Mouse (Mus musculus) forebrain, embryonic 16.5 days (tissue): ENCODE measurements at regions not wholly inside any gene's neighbourhood (a gene's known extent, or its start where the extent isn't known, plus 50 kb on each side); places are given as distances from the start of the nearest gene placed in this dataset.

Experiments
- ATAC-seq: fragments of 200-750 bp; cut with Nextera tagmentation; 2 replicates; pipeline ENCODE4 v1.8.0; 2017; ENCODE audit warnings: mild to moderate bottlenecking, moderate library complexity
- H3K27ac ChIP-seq: fragments of 300-500 bp; sonication (generic); 2 replicates; pipeline ENCODE4 v1.5.1; 2014; ENCODE audit warnings: low read length, control low read depth
- H3K27me3 ChIP-seq: fragments of 300-500 bp; sonication (generic); replicated peaks from 2 replicates; pipeline ENCODE4 v1.6.1; 2014; ENCODE audit warnings: low read length; ENCODE audit not compliant: control insufficient read depth, insufficient read depth
- H3K36me3 ChIP-seq: fragments of 300-500 bp; sonication (generic); 2 replicates; pipeline ENCODE4 v1.6.1; 2014; ENCODE audit not compliant: control insufficient read depth, insufficient read depth
- H3K4me1 ChIP-seq: fragments of 300-500 bp; sonication (generic); replicated peaks from 2 replicates; pipeline ENCODE4 v1.6.1; 2014; ENCODE audit warnings: low read length; ENCODE audit not compliant: control insufficient read depth, insufficient read depth
- H3K4me2 ChIP-seq: fragments of 300-500 bp; sonication (generic); 2 replicates; pipeline ENCODE4 v1.6.1; 2014; ENCODE audit warnings: mild to moderate bottlenecking, low read length, control low read depth
- H3K4me3 ChIP-seq: fragments of 300-500 bp; sonication (generic); replicated peaks from 2 replicates; pipeline ENCODE4 v1.5.1; 2014; ENCODE audit warnings: mild to moderate bottlenecking, low read length, control low read depth
- H3K9ac ChIP-seq: fragments of 300-500 bp; sonication (generic); replicated peaks from 2 replicates; pipeline ENCODE4 v1.6.1; 2014; ENCODE audit warnings: low read depth, low read length, control low read depth
- H3K9me3 ChIP-seq: fragments of 300-500 bp; sonication (generic); 2 replicates; pipeline ENCODE4 v1.6.1; 2016; ENCODE audit warnings: low read length; ENCODE audit not compliant: control insufficient read depth
- WGBS: fragments of 180-500 bp; shearing (Covaris S2); extraction: QIAGEN DNeasy Blood & Tissue Kit; methylation state at CpG from one replicate; pipeline ENCODE4 v1.1.7; 2014; 5-methylcytosine and 5-hydroxymethylcytosine counted together

DNA sequence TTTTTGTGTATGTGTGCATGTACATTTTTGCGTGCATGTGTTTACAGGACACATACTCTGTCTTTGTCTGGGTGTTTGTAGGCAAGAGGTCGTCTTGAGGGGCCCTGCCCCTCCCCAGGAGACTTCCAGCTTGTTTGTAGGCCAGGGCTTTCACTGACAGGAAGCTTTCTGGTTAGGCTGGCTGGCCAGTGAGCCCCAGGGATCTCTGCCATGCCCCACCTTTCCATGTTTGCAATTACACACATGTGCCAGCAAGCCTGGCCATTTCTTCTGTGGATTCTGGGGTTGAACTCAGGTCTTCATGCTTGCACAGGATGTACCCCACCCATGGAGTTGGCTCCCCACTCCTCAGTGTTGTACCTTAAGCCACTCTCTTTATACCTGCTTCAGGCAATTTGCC is 166.4 kb downstream of the Gm11077 start:
- Histone ChIP-seq H3K27me3 (no peaks in the 10 kb centered on the region), H3K9me3 (no peaks in the 10 kb centered on the region), H3K4me2 (no peak overlapping the region), H3K27ac (no peak overlapping the region), H3K36me3 (no peaks in the 10 kb centered on the region), H3K4me1 (peaks cover 2% of the 10 kb centered on the region; the same call in 1 of the 2 replicates), H3K9ac (no peak overlapping the region), H3K4me3 (no peak overlapping the region)
- no peak for ATAC-seq
- 61% methylated on average over 2 of the region's 2 CpGs for WGBS

GRCm38 (mm10) chr6:140897111-140897510 is 168.0 kb downstream of the Gm11077 start:
- Histone ChIP-seq H3K4me3 (no peak overlapping the region), H3K4me1 (peaks cover 2% of the 10 kb centered on the region; the same call in 1 of the 2 replicates), H3K27ac (no peak overlapping the region), H3K9me3 (no peaks in the 10 kb centered on the region), H3K4me2 (no peak overlapping the region), H3K36me3 (no peaks in the 10 kb centered on the region), H3K9ac (no peak overlapping the region), H3K27me3 (no peaks in the 10 kb centered on the region)
- ATAC-seq = no peak
- 36% methylated on average over 8 of the region's 8 CpGs for WGBS

DNA sequence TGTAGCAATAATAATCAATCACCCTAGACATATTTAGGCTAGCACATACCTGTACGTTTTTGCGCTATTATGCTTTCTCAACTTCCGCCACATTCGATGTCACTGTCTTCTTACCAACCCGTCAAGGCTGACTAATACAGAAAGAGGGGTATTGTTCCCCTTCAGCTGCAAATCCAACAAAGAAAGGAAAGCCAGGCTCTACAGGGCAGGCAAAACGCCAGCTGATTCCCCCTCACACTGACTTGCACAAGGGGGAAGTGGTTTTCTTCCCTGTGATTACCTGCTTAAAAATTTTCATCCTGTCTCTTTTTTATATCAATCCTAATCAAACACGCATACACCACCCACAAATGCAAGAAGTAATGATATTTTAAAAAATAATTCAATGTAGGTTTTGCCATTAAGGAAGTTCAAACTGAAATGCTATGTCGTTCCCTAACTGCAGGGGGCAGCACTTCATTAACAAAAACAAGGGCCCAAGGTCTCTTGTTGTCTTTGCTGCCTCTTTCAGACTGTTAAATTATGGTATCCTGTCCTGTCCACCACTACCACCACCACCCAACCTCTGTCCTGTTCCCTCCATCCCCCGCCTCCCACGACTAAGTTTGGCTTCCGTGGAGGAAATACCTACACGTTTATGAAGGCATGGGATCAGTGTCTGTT is 195.4 kb downstream of the Gm11077 start:
- 46% methylated on average over 12 of the region's 12 CpGs for WGBS
- Histone ChIP-seq H3K4me1 (peaks cover 3% of the 10 kb centered on the region), H3K27me3 (no peaks in the 10 kb centered on the region), H3K27ac (no peak overlapping the region), H3K4me2 (no peak overlapping the region), H3K4me3 (no peak overlapping the region), H3K36me3 (no peaks in the 10 kb centered on the region), H3K9me3 (no peaks in the 10 kb centered on the region), H3K9ac (no peak overlapping the region)
- peak; percentile 75; the same call in 1 of the 2 replicates for ATAC-seq

DNA sequence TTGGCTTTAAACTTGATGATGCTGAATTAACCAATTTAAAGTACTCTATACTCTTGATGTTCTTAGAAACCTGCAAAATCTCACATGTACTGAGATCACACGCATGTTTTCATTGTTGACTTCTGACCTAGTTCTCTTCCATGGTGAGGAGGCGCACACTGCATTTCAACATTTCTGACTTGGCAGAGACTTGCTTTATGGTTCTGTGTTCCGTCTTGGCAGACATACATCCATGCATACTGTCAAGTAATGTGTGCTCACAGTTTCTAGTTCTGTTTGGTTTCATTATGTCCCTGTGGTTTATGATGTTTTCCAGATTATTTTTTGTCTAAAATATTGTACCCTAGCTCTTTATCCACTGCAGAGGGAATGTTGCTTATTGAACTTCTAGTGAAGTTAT is 198.5 kb downstream of the Gm11077 start:
- Histone ChIP-seq H3K9me3 (no peaks in the 10 kb centered on the region), H3K4me3 (no peak overlapping the region), H3K4me1 (peaks cover 3% of the 10 kb centered on the region), H3K9ac (no peak overlapping the region), H3K36me3 (no peaks in the 10 kb centered on the region), H3K27ac (no peak overlapping the region), H3K4me2 (no peak overlapping the region), H3K27me3 (no peaks in the 10 kb centered on the region)
- no peak for ATAC-seq
- WGBS = 82% methylated on average over 3 of the region's 3 CpGs

- no peaks in the 10 kb centered on the region for H3K9me3 ChIP-seq
- ATAC-seq = no peak
- WGBS = 62% methylated on average over 6 of the region's 6 CpGs
- H3K27ac ChIP-seq = no peak overlapping the region
- no peaks in the 10 kb centered on the region for H3K27me3 ChIP-seq
- no peak overlapping the region for H3K4me2 ChIP-seq
- H3K9ac ChIP-seq = no peak overlapping the region
- no peak overlapping the region for H3K4me3 ChIP-seq
- no peaks in the 10 kb centered on the region for H3K4me1 ChIP-seq
- no peaks in the 10 kb centered on the region for H3K36me3 ChIP-seq
These were observed 205.2 kb downstream of the Gm11077 start for GRCm38 (mm10) chr6:140934286-140934685.

DNA sequence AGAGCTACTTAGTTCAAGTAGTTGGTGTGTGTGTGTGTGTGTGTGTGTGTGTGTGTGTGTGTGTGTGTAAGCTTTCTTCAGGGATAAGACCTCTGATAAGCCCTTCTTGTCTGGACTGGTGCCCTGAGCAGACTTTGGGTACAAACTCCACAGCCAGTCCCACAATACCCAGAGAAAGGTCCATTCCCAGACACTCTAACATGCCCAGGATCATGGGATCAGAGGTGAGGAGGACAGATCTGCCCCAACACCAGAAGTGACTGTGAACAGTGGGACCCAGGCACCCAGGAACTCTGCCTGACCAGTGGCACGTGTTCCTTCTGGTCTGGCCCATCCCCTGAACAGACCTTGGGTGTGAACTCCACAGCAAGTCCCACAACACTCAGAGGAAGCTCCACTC is 208.9 kb downstream of the Gm11077 start:
- no peak overlapping the region for H3K4me2 ChIP-seq
- H3K36me3 ChIP-seq = no peaks in the 10 kb centered on the region
- H3K27me3 ChIP-seq = no peaks in the 10 kb centered on the region
- H3K9ac ChIP-seq = no peak overlapping the region
- H3K4me1 ChIP-seq = no peaks in the 10 kb centered on the region
- no peak for ATAC-seq
- H3K4me3 ChIP-seq = no peak overlapping the region
- H3K27ac ChIP-seq = no peak overlapping the region
- WGBS = 94% methylated on average over 1 of the region's 1 CpGs
- no peaks in the 10 kb centered on the region for H3K9me3 ChIP-seq

DNA sequence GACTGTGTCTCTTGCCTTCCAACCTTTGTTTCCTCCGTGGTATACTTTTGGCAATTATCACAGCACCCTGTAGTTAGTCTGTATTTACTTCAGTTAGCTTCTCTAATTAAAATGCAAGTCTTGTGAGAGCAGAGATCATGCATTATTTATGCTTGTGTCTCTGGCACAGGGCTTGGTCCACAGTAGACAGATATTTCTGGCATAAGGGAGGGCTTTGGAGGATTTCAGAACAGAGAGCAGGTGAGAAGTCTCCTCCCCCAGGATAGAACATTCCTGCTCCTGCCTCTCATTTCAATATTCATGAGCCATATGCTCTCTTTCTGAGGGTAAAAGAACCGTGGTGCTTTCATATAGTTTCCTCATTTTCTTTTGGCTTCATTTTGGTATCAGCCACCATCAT is 217.6 kb downstream of the Gm11077 start:
- Histone ChIP-seq H3K4me3 (no peak overlapping the region), H3K4me1 (peaks cover 16% of the 10 kb centered on the region), H3K4me2 (no peak overlapping the region), H3K27me3 (no peaks in the 10 kb centered on the region), H3K9ac (no peak overlapping the region), H3K36me3 (no peaks in the 10 kb centered on the region), H3K27ac (peak overlapping the region; percentile 47), H3K9me3 (no peaks in the 10 kb centered on the region)
- WGBS = 11% methylated on average over 2 of the region's 2 CpGs
- peak; percentile 94 for ATAC-seq

DNA sequence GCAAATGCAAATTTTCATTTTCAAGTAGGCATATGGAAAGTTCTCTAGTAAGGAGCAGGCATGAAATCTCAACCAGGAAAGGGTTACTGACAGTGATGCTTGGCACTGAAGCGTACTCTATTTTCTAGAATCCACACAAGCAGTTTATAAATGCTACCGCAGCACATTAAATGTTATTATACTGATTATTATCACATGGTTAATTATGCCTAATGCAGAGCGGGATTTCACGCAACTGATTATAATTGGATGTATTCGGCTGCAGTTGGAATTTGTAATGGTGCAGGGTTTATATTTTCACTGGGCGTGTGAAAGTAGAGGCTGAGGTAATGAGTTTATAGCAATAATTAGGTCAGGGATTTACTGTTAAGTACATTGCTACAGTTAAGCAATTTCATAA is 221.4 kb downstream of the Gm11077 start:
- Histone ChIP-seq H3K9me3 (no peaks in the 10 kb centered on the region), H3K36me3 (no peaks in the 10 kb centered on the region), H3K4me1 (peaks cover 30% of the 10 kb centered on the region), H3K27me3 (no peaks in the 10 kb centered on the region), H3K4me2 (no peak overlapping the region), H3K27ac (no peak overlapping the region), H3K4me3 (no peak overlapping the region), H3K9ac (no peak overlapping the region)
- ATAC-seq = peak; percentile 39; the same call in 1 of the 2 replicates
- 23% methylated on average over 6 of the region's 6 CpGs for WGBS

DNA sequence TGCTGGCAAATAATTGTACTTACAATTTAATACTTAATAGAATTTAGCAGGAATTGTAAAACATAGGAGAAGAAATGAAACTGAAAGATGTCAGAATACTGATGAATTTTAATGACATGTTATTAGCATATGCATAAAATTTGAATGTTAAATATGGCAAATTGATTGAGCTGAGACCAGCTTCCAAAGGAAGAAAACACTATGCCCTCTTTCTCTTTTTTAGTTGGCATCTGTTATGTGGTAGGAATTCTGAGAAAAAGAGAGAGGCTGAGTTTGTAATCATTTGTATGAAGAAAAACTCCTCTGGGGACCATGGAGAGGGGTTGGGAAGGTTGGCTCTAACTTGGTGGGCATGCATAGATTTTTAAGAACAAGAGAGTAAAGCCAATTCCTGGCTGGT is 224.2 kb downstream of the Gm11077 start:
- Histone ChIP-seq H3K9me3 (no peaks in the 10 kb centered on the region), H3K27me3 (no peaks in the 10 kb centered on the region), H3K36me3 (no peaks in the 10 kb centered on the region), H3K4me3 (no peak overlapping the region), H3K4me2 (no peak overlapping the region), H3K4me1 (peaks cover 25% of the 10 kb centered on the region), H3K27ac (peak overlapping the region; percentile 83), H3K9ac (no peak overlapping the region)
- ATAC-seq = peak; percentile 60

- 38% methylated on average over 1 of the region's 1 CpGs for WGBS
- Histone ChIP-seq H3K27ac (peak overlapping the region; percentile 83), H3K9me3 (no peaks in the 10 kb centered on the region), H3K27me3 (no peaks in the 10 kb centered on the region), H3K4me2 (no peak overlapping the region), H3K9ac (no peak overlapping the region), H3K36me3 (no peaks in the 10 kb centered on the region), H3K4me1 (peaks cover 25% of the 10 kb centered on the region), H3K4me3 (no peak overlapping the region)
- no peak for ATAC-seq
These were observed 224.6 kb downstream of the Gm11077 start for GRCm38 (mm10) chr6:140953721-140954120.
